Mouse (Mus musculus) left cerebral cortex, adult 18-20 months (tissue): Measurements from ENCODE around the gene Phc2. TPM values are rescaled to one million over a fixed set of nuclear protein-coding genes. Genes with fewer than 3 reads are reported as not detected.
"Not testable (repeated sequence)": the region's sequence is repeated elsewhere in the genome, so short reads cannot be mapped to it uniquely, and the experiment has no call there.

ENCODE experiments used
- DNase-seq, 2 experiments: peaks; one replicate each; pipeline ENCODE4 v3.0.0; 2021 to 2022; ENCODE audit warnings: low spot score in 2 of 2, mixed read lengths in 1 of 2
- total RNA-seq, 2 experiments: library from RNA; stranded (reverse); gene quantifications; 2 replicates each; pipeline ENCODE4 v1.2.3; 2021

Phc2 gene
- total RNA-seq, 2 experiments from 2014 or later: 89.1 to 89.2 TPM

GRCm38 (mm10) chr4:128641766-128642717 is 12.5 kb upstream of the Phc2 start:
- DNase-seq: no peak

- no peak for DNase-seq
Observed at GRCm38 (mm10) chr4:128645896-128646295, 8.6 kb upstream of the Phc2 start.

GRCm38 (mm10) chr4:128646762-128647161 is 7.7 kb upstream of the Phc2 start:
- DNase-seq: no peak

DNA sequence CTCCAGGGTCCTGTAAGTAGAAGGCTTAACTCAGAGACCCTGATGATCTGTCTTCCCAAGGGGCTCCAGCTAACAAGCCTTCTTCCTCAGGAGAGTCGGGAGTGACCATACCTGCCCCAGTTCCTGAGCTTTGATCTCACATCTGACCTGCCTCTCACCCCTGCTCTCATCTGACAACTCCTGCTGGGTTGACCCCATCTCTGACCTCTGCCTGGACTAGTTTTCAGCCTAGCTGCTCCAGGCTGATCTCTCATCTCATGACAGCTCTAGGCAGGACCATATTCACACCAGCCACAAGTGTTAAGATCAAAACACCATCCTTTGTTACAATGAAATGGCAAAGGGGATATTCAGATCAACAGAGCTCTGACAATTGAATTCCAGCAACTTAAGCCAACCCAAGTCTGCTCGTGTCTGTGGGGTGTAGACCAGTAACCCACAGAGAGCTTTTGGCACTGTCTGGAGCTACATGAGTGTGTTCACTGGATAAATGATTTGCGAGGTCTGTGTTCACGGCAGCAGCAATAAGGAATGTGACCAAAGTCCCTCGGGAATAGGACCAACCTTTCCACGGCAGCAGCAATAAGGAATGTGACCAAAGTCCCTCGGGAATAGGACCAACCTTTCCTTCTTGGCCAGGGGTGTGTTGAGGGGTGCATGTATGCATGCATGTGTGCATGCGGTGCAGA is 5.8 kb upstream of the Phc2 start:
- no peak for DNase-seq

DNA sequence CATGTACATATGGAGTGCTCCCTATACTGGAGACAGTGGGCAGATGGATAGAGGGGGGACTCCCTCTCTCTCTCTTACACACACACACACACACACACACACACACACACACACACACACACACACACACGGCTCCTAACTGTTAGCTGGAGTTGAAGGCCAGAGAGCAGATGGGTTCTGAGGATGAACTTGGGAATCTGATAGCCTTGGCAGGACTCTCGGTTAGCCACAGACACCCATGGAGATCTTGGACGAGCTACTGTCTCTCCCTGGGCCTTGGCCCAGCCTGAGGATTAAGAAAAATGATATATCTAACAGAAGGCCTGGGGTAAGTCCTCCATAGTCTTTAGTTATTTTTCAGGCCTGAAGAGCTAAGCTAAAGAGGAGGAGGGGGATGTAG is 3.0 kb upstream of the Phc2 start:
- no peak for DNase-seq

DNA sequence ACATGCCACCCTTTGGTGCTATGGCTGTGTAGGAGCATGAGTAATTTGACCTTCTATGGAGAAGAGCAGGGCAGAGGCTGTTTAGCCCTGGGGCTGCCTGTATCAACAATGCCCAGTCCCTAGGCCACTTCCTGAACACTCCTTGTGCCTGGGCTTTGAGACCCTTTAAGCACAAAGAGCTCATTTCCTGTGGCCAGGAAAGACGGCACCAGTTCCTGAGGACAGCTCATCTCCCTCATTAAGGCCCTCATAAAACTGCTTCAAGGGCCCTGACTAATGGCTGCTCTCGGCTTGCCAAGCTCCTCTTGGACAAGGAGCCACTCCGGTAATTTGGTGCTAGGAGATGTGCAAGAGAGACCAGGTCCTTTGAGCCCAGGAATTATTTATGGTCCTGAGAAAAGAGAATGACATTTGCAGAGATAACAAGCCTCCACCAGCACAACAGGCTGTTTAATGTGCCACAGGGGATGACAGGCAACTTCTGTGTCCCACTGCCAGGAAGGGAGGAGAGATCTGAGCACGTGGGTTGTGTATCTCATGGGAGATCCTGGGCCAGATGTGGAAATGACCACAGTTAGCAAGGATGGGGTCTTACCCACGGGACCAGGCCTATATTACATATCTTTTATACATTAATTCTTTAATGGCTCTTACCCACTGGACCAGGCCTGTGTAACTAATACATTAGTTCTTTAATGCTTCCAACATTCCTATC is 1.8 kb upstream of the Phc2 start:
- DNase-seq: no peak

DNA sequence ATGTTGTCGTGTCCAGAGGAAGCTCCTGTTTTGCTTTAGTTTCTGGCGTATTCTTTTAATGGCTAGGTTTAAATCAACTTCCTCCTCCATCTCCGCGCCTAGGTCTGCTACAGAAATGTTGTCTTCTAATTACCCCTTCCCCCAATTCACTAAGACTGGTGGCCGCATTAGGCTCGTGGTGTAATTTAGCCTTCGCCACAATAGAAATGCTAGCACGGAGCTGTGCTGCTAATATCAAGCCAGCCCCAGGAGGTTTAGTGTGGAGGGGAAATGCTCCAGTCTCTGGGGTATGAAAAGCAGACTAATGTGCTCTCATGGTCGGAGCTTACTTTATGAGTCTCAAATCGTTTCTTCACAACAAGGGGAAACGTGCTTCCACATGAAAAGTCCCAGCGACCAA is 944 bp downstream of the Phc2 start:
- no peak for DNase-seq

GRCm38 (mm10) chr4:128660196-128660595 is 5.7 kb downstream of the Phc2 start:
- DNase-seq: peak in 1 of 2 experiments; percentile 22

- no peak for DNase-seq
Observed at GRCm38 (mm10) chr4:128661063-128661462, 6.6 kb downstream of the Phc2 start.

DNA sequence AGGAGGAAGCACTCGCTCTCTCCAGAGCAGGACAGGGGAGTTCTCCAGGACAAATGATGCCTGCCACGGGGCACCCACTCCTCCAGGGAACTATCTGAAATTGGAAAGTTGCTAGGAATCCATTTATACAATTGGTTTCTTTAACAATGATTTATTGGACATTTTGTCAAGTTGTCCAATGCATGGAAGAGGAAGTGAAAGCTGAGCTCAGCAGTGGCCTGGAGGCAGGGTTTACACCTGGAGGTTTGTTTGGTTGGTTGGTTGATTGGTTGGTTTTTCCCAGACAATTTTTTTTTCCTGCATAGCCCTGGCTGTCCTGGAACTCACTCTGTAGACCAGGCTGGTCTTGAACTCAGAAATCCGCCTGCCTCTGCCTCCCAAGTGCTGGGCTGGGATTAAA is 9.5 kb downstream of the Phc2 start:
- no peak for DNase-seq

DNA sequence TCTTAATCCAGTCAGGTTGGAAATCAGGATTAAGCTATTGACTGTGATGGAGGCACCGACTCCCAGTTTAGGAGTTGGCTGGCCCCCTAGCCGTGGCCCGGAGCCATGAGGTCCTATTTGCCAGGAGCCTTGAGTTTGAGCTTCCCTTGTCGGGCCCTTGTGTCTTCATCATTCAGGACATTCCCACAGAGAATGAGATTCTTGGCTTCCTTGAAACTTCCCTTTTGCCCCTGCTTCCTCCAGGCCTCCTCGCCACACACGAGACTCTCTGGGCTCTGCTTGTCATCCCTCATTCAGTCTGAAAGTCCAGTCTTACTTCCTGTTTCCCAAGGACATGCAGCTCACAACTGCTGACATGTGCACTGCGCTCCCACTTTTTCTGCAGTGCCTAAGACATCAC is 11.9 kb downstream of the Phc2 start:
- DNase-seq: not testable (repeated sequence)

DNA sequence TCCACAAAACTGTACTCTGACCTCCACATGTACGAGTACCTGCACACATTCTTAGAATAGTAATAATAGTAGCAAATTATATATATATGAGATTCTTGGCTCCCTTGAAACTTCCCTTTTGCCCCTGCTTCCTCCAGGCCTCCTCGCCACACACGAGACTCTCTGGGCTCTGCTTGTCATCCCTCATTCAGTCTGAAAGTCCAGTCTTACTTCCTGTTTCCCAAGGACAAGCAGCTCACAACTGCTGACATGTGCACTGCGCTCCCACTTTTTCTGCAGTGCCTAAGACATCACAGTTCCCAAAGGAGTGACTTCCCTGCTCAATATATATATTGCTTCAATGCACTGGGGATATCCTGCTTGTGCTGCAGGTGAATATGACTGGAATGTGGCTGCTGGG is 12.7 kb downstream of the Phc2 start:
- not testable (repeated sequence) for DNase-seq

DNA sequence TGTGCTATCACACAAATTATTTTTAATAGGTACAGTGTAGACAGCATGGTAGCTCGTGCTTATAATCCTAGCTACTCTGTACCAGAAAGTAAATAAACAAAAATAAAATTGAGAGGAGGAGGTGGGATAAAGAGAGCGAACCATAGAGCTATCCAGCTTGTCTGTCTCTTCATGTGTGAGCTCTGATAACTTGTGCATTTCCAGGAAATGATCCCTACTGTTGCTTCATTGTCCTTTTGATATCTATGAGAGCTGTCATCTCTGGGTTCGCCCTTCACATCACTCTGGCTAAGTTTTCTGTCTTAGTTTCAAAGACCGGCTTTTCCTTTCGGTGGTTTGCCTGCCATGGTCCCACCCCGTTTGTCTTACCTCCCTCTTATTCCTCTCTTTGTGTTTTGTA is 14.7 kb downstream of the Phc2 start:
- DNase-seq: no peak

- DNase-seq: no peak
Observed at GRCm38 (mm10) chr4:128670566-128671191, 16.2 kb downstream of the Phc2 start.

- no peak for DNase-seq
Observed at GRCm38 (mm10) chr4:128672494-128672893, 18.0 kb downstream of the Phc2 start.

DNA sequence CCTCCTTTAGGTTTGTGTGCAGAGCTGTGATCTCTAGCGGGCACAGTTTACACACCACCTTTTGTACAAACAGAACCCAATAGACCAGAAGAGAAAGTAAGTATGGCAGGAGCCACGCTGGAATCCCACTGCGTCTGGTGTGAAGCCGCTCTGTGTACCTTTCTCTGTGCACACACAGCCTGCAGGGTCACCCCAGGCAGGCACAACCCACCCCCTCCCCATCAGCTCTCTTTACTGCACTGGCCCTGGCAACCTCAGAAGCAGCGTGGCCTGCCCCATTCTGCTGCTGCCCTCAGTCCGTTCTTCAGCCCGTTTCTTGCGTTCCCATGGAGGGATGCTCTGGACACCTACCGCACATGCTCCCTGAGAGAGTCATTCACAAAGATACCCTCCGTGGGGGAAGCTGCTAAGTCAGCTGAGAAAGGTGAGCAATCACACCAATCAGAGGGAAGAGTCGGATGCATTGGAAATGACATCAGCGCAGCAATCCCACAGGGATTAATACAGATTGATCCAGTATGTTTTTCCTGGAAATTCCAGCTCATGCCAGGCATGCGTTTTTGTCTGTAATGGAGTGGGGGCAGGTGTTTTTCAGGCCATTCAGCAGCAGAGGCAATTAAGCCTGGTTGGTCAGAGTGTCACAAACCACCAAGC is 24.2 kb downstream of the Phc2 start:
- DNase-seq: no peak

- peak in 1 of 2 experiments; percentile 38 for DNase-seq
Observed at GRCm38 (mm10) chr4:128681126-128681525, 26.6 kb downstream of the Phc2 start.

- DNase-seq: peak in 1 of 2 experiments; percentile 38
Observed at GRCm38 (mm10) chr4:128682281-128682680, 27.8 kb downstream of the Phc2 start.

DNA sequence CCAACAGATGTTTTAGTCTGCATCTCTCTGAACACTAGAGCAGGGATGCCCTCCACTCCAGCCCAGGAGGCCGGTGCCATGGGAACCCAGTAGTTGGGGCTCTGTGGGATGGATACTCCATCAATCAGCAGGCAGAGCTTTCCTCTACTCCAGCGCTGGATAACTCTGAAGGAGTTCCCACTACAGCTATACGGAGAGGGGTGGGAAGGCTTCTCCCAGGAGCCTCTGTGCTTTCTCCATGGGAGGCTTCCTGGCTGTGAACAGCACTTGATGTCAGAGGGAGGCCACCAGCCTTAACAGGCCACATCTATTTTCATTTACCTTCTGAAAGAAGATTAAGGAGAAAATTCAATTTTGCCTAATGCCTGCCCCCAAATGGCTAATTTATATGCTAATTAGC is 29.2 kb downstream of the Phc2 start:
- DNase-seq: no peak

DNA sequence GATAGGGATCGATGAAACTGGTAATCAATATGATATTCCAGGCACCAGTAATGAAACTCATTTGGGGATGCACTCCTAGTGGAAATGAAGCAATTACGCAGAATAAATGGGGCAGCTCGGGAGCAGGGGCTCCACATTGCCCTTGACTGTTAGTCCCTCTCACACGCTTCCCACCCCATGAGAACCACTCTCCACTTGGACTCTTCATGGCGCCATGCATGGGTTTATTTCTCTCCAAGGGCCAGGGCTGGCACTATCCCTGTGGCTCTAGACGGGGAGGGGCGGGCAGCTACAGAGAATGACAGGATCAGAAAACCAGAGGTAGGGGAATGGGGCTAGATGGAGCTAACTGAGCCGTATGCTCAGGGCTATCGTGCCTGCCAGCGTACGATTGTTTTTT is 29.6 kb downstream of the Phc2 start:
- no peak for DNase-seq

DNA sequence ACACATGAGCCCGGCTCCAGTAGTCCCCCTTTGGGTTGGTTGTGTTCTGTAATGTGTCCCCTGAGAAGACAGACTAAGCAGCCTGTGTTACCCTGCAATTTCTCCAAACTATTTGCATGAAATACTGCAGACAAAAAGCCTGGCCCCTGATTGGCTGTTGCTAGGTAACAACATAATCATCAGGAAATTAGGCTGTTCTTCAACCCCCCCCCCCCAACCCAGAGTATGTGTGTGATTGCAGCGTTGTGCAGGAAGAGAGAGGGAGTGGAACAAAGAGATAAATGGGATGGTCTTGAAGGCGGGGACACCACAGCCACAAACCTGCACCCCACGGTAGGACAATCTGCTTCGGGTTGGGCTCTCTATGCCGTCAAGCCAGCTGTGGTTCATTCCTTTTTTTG is 34.0 kb downstream of the Phc2 start:
- no peak for DNase-seq
